Mouse (Mus musculus): ENCODE data around the gene Syce3. TPM values are rescaled to one million over a fixed set of nuclear protein-coding genes. Genes with fewer than 3 reads are reported as not detected.

Gene Syce3
- polyA plus RNA-seq (2012; rRNA removed) = not detected in 2 replicates

GRCm38 (mm10) chr15:89410118-89410517 is at the start of gene Syce3:
Gene Syce3, minus strand, starts transcription at chr15:89410503.

GRCm38 (mm10) chr15:89453865-89454478 is 43.7 kb upstream of the Syce3 start, which contains the start of gene Mapk8ip2:
Gene Mapk8ip2, plus strand, starts transcription at chr15:89453913.

GRCm38 (mm10) chr15:89429352-89430221 is 19.3 kb upstream of the Syce3 start, which contains the start of the genes C730034F03Rik, Gm44502 and Chkb:
Gene C730034F03Rik, plus strand, starts transcription at chr15:89429589.
Gene Gm44502, minus strand, starts transcription at chr15:89429696.
Gene Chkb, minus strand, starts transcription at chr15:89429908.

GRCm38 (mm10) chr15:89425711-89426121 is 15.4 kb upstream of the Syce3 start, which contains the start of gene Cpt1b:
Gene Cpt1b, minus strand, starts transcription at chr15:89425863.

GRCm38 (mm10) chr15:89384617-89385016 is 25.7 kb downstream of the Syce3 start, which contains the start of gene Klhdc7b:
Gene Klhdc7b, plus strand, starts transcription at chr15:89384917.

GRCm38 (mm10) chr15:89378831-89379401 is 31.4 kb downstream of the Syce3 start, which contains the start of gene Odf3b:
Gene Odf3b, minus strand, starts transcription at chr15:89379282.

GRCm38 (mm10) chr15:89376957-89377356 is 33.3 kb downstream of the Syce3 start, which contains the start of gene Tymp:
Gene Tymp, minus strand, starts transcription at chr15:89377039.

GRCm38 (mm10) chr15:89373762-89374248 is 36.5 kb downstream of the Syce3 start, which contains the start of gene Sco2:
Gene Sco2, minus strand, starts transcription at chr15:89373846.

GRCm38 (mm10) chr15:89355241-89356187 is 54.8 kb downstream of the Syce3 start, which contains the start of the genes Lmf2 and Ncaph2:
Gene Lmf2, minus strand, starts transcription at chr15:89355659.
Gene Ncaph2, plus strand, starts transcription at chr15:89355719.

Other genes starting within 250 kb of the Syce3 start
- 252 and 286 TPM in 2 replicates for gene Plxnb2, start 229.7 kb downstream of the Syce3 start, polyA plus RNA-seq (2012; rRNA removed)
- gene Dennd6b, start 214.0 kb downstream of the Syce3 start, polyA plus RNA-seq (2012; rRNA removed) = 28.0 and 31.9 TPM in 2 replicates
- gene Ppp6r2, start 198.9 kb downstream of the Syce3 start, polyA plus RNA-seq (2012; rRNA removed) = 197 and 489 TPM in 2 replicates
- gene Sbf1, start 95.2 kb downstream of the Syce3 start, polyA plus RNA-seq (2012; rRNA removed) = 256 and 291 TPM in 2 replicates
- 10.3 and 12.0 TPM in 2 replicates for gene Adm2, start 87.8 kb downstream of the Syce3 start, polyA plus RNA-seq (2012; rRNA removed)
- gene Miox, start 76.1 kb downstream of the Syce3 start, polyA plus RNA-seq (2012; rRNA removed) = 29.3 and 44.2 TPM in 2 replicates
- 61.3 and 76.7 TPM in 2 replicates for gene Lmf2, start 54.8 kb downstream of the Syce3 start, polyA plus RNA-seq (2012; rRNA removed)
- 210 and 215 TPM in 2 replicates for gene Ncaph2, start 54.8 kb downstream of the Syce3 start, polyA plus RNA-seq (2012; rRNA removed)
- gene Sco2, start 36.7 kb downstream of the Syce3 start, polyA plus RNA-seq (2012; rRNA removed) = 108 and 113 TPM in 2 replicates
- 22.0 and 32.3 TPM in 2 replicates for gene Tymp, start 33.5 kb downstream of the Syce3 start, polyA plus RNA-seq (2012; rRNA removed)
- 89.5 and 107 TPM in 2 replicates for gene Odf3b, start 31.2 kb downstream of the Syce3 start, polyA plus RNA-seq (2012; rRNA removed)
- gene Klhdc7b, start 25.6 kb downstream of the Syce3 start, polyA plus RNA-seq (2012; rRNA removed) = 0.17 and 0.18 TPM in 2 replicates
- 1.3 and 1.9 TPM in 2 replicates for gene Cpt1b, start 15.4 kb upstream of the Syce3 start, polyA plus RNA-seq (2012; rRNA removed)
- gene C730034F03Rik, start 19.1 kb upstream of the Syce3 start, polyA plus RNA-seq (2012; rRNA removed) = 0.79 and 0.86 TPM in 2 replicates
- 1.8 and 3.8 TPM in 2 replicates for gene Gm44502, start 19.2 kb upstream of the Syce3 start, polyA plus RNA-seq (2012; rRNA removed)
- gene Chkb, start 19.4 kb upstream of the Syce3 start, polyA plus RNA-seq (2012; rRNA removed) = 40.5 and 57.3 TPM in 2 replicates
- 0.33 and 0.51 TPM in 2 replicates for gene Mapk8ip2, start 43.4 kb upstream of the Syce3 start, polyA plus RNA-seq (2012; rRNA removed)
- gene Arsa, start 66.9 kb upstream of the Syce3 start, polyA plus RNA-seq (2012; rRNA removed) = 38.4 and 43.7 TPM in 2 replicates
- 29.6 and 30.5 TPM in 2 replicates for gene Shank3, start 89.1 kb upstream of the Syce3 start, polyA plus RNA-seq (2012; rRNA removed)
- gene Acr, start 157.8 kb upstream of the Syce3 start, polyA plus RNA-seq (2012; rRNA removed) = 1.2 and 1.8 TPM in 2 replicates
- 25.7 and 33.3 TPM in 2 replicates for gene Rabl2, start 181.4 kb upstream of the Syce3 start, polyA plus RNA-seq (2012; rRNA removed)

All from ovary, adult 2 months (tissue).